Mouse (Mus musculus) megakaryocyte-erythroid progenitor cell, adult 5-6 weeks (primary cell): ENCODE data around the gene Sphk1. TPM values are rescaled to one million over a fixed set of nuclear protein-coding genes. Genes with fewer than 3 reads are reported as not detected.

Source experiments
- ATAC-seq: replicated peaks from 2 replicates; pipeline ENCODE4 v1.8.0; 2016; ENCODE audit warnings: mild to moderate bottlenecking, inconsistent platforms; ENCODE audit not compliant: severe bottlenecking, poor library complexity, low FRiP score, low TSS enrichment
- total RNA-seq, 2 experiments: library from RNA; stranded (forward) in 1 of 2; stranded (reverse) in 1 of 2; fragments of 200-1000, 215-1000 nt in 1 of 2; fragments of >200 nt in 1 of 2; fragmentation: Nextera tagmentation in 1 of 2; gene quantifications; 2 replicates each; pipeline ENCODE4 v1.2.3; 2014 to 2017

The Sphk1 gene
- total RNA-seq, 2 experiments from 2014 or later, result 168 to 259 TPM

DNA sequence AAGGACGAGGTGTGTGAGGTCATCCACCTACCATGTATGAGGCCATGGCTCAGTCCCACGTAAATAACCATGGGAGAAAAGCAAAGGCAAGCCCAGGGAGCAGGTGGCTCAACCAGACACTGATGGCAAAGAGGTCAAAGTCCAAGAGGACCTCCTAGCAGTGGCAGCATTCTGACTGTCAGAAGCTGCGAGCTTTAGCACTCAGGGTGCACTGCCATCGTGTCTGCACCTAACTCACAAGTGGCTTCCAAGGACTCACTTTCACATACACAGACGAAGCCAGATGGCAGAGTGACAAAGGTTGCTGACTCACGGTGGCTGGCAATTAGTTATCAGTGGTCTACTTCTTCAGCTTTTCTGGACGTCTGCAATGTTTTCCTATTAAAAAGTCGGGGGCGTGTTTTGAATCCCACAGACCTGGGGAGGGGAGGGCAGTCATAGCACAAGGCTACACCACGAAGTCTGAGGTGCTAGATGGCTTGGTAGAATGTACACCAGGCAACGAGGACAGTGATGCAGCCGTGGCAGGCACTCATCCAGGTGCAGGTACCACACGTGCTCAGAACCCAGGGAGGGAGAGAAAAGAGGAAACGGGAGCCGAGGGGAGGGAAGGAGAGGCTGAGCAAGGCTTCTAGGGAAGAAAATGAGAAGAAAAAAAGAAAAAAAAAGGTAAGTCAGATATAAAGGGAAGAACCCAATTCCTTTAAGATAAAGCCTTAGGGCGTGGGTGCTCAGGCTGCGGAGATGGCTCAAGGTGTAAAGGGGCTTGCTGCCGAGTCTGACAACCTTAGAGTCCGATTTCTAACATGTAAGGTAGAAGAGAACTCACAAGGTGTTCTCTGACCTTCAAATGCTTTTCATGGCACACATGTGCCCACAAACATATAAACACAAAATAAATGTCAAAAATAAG is 41.3 kb downstream of the Sphk1 start:
- peak; percentile 55 for ATAC-seq

DNA sequence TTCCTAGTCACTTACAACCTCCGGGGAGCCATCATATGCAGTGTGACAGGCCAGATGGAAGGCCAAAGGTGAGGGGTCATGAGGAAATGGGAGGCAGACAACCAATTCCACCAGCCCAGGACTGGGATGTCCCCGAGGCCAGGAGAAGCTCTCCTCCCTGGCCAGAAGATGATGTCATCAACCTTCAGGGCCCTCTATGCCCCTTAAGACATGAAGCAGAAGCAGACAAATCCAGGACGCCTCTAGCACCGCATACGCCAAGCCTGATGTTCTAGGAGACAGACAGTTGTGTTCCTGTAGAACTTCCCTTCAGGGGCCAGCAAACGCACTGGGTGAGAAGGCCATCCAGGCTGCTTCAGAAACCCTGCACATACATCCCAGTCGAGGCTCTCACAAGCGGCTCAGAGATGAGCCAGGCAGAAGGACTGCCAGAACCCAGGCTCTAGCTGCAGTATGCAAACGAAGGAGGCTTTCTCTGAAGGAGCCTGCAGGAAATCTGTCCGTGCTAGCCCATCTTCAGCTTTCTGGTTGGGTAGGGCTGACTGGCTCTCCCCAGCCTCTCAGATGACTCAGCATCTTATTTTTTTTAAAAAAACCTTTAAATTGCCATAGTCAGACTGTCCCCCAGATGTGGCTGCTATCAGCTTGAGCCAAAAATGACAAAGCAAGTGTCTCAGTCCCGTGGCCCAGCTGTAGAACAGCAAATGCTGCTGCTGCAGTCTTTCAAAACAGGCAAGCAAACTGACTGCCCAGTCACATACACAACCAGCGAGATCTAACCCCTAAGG is 42.2 kb downstream of the Sphk1 start:
- ATAC-seq, result peak; percentile 67

DNA sequence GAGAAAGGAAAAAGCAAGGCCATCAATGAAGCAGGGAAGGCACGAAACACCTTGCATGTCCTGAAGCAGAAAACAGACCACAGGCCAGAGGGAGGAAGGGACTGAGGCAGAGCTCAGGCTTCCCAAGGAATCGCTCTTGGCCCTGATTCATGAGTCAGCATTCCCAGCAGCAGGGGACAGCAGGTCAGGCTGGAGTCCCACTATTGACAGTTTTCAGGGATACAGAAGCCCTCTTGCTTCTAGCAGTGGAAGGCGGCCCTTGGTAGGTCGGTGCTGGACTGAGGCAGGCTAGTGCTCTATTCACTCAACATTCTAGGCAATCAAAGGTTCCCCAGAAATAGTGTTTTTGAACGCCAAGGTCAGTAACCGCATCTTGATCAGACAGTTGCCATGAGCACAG is 43.8 kb downstream of the Sphk1 start:
- no peak for ATAC-seq

DNA sequence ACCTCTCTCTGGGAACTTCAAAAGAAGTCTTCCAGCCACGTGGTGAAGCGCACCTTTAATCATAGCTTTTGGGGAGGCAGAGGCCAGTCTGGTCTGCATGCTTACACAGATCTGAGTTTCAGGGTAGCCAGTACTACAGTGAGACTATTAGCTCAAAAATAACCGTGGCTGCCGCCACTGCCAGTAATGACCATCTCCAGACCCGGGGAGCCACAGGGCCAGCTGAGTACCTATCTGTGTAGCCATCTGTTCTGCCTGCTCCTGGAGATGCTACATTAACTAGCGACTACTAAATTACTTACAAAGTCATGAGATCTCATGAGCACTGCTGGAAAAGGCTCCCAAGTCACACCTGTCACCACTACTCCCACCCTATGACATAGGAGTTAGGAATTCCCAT is 44.3 kb downstream of the Sphk1 start:
- ATAC-seq, result no peak

DNA sequence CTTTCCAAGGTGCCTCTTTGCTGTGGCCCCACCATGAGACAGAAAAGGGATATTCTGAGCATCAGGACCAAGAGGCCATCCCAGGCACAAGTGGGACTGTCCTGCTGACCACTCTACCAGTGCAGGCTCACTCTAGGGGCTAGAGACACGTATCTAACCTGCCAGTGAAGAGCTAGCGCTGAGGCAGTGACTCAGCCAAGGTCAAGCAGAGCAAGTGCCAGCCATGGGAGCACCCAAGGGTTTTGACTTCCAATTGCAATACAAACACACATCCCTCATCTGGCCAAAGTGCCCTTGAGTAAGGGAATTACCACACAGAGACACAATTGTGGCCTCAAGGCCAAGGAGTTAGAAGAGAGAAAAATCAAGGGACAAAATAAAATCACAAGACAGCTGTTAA is 44.7 kb downstream of the Sphk1 start:
- no peak for ATAC-seq

DNA sequence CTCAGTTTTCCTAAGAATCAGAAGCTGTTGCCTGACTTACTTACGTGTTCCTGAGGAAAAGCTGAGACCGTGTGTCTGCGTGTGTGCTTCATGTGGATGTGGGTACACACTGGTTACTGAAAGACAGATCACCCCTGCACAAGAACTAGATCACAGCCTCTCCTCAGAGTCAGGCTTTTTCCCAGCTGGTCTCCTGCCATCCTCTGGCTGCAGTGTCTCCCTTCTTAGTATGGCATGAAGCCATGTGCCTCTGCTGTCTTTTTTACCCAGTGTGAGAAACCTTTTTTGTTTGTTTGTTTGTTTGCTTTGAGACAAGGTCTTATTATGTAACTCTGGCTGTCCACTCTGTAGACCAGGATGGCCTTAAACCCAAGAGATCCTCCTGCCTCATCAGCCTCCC is 48.6 kb downstream of the Sphk1 start:
- no peak for ATAC-seq

DNA sequence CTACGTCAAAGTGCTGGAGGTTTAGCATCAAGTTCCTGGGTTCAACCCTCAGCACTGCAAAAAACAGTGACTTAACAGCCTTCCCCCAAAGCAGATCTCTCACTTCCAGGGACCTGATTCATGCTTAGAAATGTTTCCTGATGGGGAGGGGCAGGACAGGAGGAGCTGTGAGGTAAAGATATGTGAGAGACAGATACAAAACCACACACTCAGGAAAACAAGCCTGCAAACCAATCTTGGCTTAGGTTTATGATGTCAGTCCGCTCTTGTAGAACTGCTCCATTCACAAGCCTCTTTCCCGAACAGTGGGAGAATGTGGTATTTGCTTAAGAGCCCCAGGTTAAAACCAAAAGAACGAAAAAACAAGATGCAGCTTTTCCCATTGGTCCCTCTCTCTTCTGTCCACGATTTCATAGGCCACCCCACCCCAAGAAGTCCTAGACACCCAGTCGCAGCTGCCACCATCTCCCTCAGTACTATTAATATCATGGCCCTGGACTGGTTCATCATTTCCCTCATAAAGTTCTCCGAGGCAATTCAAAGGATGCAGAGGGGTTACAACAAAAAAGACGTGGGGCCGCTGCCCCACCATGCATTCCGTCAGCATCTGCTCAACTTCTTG is 49.4 kb downstream of the Sphk1 start:
- peak; percentile 85 for ATAC-seq

DNA sequence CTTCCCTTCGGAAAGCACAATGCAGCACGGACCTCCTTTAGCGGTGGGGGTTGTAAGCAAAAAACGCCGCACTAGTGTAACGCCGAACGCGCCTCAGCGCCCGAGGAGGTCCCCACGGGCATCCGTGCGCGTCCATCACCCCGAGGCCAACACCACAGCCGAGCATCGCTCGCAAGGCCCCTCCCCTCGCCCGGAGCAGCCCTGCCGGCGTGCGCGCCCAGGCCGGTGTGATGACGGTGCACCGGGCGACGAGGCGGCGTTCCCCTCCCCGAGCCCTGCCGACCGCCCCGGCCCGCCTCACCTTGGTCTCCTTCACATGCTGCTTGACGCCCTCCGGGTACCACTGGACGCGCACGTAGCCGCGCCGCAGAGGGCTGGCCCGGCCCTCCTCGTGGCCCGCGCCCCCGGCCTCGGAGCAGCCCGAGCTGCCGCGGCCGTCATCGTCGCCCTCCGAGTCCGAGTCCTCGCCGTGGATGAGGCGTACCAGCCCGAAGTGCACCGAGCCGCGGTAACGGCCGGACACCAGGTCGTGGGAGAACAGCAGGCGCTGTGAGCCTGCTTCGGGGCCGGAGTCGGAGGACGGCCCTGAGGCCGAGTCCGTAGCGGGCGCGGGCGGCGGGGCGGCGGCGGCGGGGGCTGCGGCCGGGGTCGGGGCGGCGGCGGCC is 50.1 kb downstream of the Sphk1 start:
- ATAC-seq, result peak; percentile 28

DNA sequence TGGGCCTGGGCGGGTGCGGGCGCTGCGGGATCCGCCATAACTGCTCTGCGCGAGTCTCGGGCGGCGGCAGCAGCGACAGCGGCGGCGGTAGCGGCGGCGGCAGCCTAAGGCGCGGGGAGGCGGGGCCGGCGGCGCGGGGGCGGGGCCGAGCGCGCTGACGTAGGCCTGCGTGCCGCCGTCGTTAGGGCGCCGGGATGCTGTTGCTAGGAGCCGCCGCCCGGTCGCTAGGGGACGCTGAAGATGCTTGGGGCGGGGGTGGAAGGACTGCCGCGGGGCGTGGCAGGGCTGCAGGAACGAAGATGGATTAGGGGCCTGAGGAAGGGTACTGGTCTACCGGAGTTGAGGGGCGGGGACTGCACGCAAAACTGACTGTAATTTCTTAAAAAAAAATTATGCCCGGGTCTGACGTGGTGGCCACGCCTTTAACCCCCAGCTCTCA is 50.7 kb downstream of the Sphk1 start, which contains the start of gene Ube2o:
Gene Ube2o (minus strand): TSS at position 72 of the 439 bp plus-strand sequence.
- peak; percentile 84 for ATAC-seq

DNA sequence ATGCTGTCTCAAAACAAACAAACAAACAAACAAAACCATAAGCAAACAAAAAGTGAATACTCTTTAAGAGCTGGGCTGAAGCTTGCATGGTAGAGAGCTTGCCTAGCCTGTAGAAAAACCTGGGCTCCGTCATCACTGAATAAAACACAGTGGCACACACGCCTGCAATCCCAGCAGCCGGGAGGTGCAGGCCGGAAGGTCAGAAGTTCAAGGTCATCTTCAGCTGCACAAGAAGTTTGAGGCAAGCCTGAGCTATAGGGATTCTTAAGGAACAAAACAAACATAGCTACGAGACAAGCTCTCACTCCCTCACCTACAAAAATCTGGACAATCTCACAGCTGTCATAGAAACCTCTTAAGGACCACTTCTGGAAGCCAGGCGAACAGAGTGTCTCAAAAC is 55.0 kb downstream of the Sphk1 start:
- no peak for ATAC-seq

Other genes with a start within 250 kb of the Sphk1 start
- not detected in 2 replicates for gene Galr2, start 250.0 kb upstream of the Sphk1 start, total RNA-seq (2014; fragmentation: Nextera tagmentation)
- not detected in 2 replicates for gene Galr2, start 250.0 kb upstream of the Sphk1 start, total RNA-seq (2017)
- 52.5 and 57.0 TPM in 2 replicates for gene Exoc7, start 223.7 kb upstream of the Sphk1 start, total RNA-seq (2014; fragmentation: Nextera tagmentation)
- gene Exoc7, start 223.7 kb upstream of the Sphk1 start, total RNA-seq (2017), result 17.3 and 25.5 TPM in 2 replicates
- 0.26 TPM in 1 of 2 replicates, not detected in the other for gene Foxj1, start 195.5 kb upstream of the Sphk1 start, total RNA-seq (2014; fragmentation: Nextera tagmentation)
- gene Foxj1, start 195.5 kb upstream of the Sphk1 start, total RNA-seq (2017), result not detected in 2 replicates
- gene Rnf157, start 117.9 kb upstream of the Sphk1 start, total RNA-seq (2014; fragmentation: Nextera tagmentation), result 8.1 and 12.1 TPM in 2 replicates
- 2.7 and 11.3 TPM in 2 replicates for gene Rnf157, start 117.9 kb upstream of the Sphk1 start, total RNA-seq (2017)
- gene Ubald2, start 96.8 kb upstream of the Sphk1 start, total RNA-seq (2014; fragmentation: Nextera tagmentation), result 68.8 and 89.9 TPM in 2 replicates
- gene Ubald2, start 96.8 kb upstream of the Sphk1 start, total RNA-seq (2017), result 65.8 and 93.3 TPM in 2 replicates
- gene Qrich2, start 64.7 kb upstream of the Sphk1 start, total RNA-seq (2014; fragmentation: Nextera tagmentation), result not detected in 2 replicates
- not detected in 2 replicates for gene Qrich2, start 64.7 kb upstream of the Sphk1 start, total RNA-seq (2017)
- gene Prpsap1, start 36.7 kb upstream of the Sphk1 start, total RNA-seq (2014; fragmentation: Nextera tagmentation), result 89.6 and 95.3 TPM in 2 replicates
- 36.8 and 60.7 TPM in 2 replicates for gene Prpsap1, start 36.7 kb upstream of the Sphk1 start, total RNA-seq (2017)
- gene Ube2o, start 50.5 kb downstream of the Sphk1 start, total RNA-seq (2014; fragmentation: Nextera tagmentation), result 9.2 and 28.8 TPM in 2 replicates
- 4.6 and 22.6 TPM in 2 replicates for gene Ube2o, start 50.5 kb downstream of the Sphk1 start, total RNA-seq (2017)
- gene Aanat, start 55.5 kb downstream of the Sphk1 start, total RNA-seq (2014; fragmentation: Nextera tagmentation), result not detected in 2 replicates
- not detected in 2 replicates for gene Aanat, start 55.5 kb downstream of the Sphk1 start, total RNA-seq (2017)
- 4.1 and 6.1 TPM in 2 replicates for gene Rhbdf2, start 96.1 kb downstream of the Sphk1 start, total RNA-seq (2014; fragmentation: Nextera tagmentation)
- gene Rhbdf2, start 96.1 kb downstream of the Sphk1 start, total RNA-seq (2017), result 1.3 and 3.3 TPM in 2 replicates
- 2.1 TPM in 1 of 2 replicates, not detected in the other for gene Prcd, start 122.6 kb downstream of the Sphk1 start, total RNA-seq (2014; fragmentation: Nextera tagmentation)
- gene Prcd, start 122.6 kb downstream of the Sphk1 start, total RNA-seq (2017), result not detected in 2 replicates
- not detected in 2 replicates for gene Cygb, start 123.4 kb downstream of the Sphk1 start, total RNA-seq (2014; fragmentation: Nextera tagmentation)
- not detected in 2 replicates for gene Cygb, start 123.4 kb downstream of the Sphk1 start, total RNA-seq (2017)
- gene St6galnac1, start 244.6 kb downstream of the Sphk1 start, total RNA-seq (2014; fragmentation: Nextera tagmentation), result not detected in 2 replicates
- not detected in 2 replicates for gene St6galnac1, start 244.6 kb downstream of the Sphk1 start, total RNA-seq (2017)